Mouse (Mus musculus): Measurements from ENCODE around the gene Trub1. TPM values are rescaled to one million over a fixed set of nuclear protein-coding genes. Genes with fewer than 3 reads are reported as not detected.

Trub1 gene
- polyA plus RNA-seq, 1 experiment: 14.0 TPM

- TF ChIP-seq GATA1 (IDR thresholded peaks at IDR 0.05; ENCODE audit: low read length): no peak
These were observed 22.8 kb upstream of the Trub1 start for GRCm38 (mm10) chr19:57429926-57430325.

GRCm38 (mm10) chr19:57431476-57431875, 21.2 kb upstream of the Trub1 start:
- TF ChIP-seq GATA1 (IDR thresholded peaks at IDR 0.05; ENCODE audit: low read length): no peak

GRCm38 (mm10) chr19:57434024-57434423, 18.7 kb upstream of the Trub1 start:
- no peak for TF ChIP-seq GATA1 (IDR thresholded peaks at IDR 0.05; ENCODE audit: low read length)

GRCm38 (mm10) chr19:57436586-57437021, 16.1 kb upstream of the Trub1 start:
- TF ChIP-seq GATA1 (IDR thresholded peaks at IDR 0.05; ENCODE audit: low read length): no peak

GRCm38 (mm10) chr19:57437042-57437441, 15.7 kb upstream of the Trub1 start:
- TF ChIP-seq GATA1 (IDR thresholded peaks at IDR 0.05; ENCODE audit: low read length): no peak

GRCm38 (mm10) chr19:57439296-57439695, 13.4 kb upstream of the Trub1 start:
- TF ChIP-seq GATA1 (IDR thresholded peaks at IDR 0.05; ENCODE audit: low read length): no peak

- no peak for TF ChIP-seq GATA1 (IDR thresholded peaks at IDR 0.05; ENCODE audit: low read length)
These were observed 11.2 kb upstream of the Trub1 start for GRCm38 (mm10) chr19:57441501-57441900.

GRCm38 (mm10) chr19:57442936-57443657, 9.6 kb upstream of the Trub1 start:
- TF ChIP-seq GATA1 (IDR thresholded peaks at IDR 0.05; ENCODE audit: low read length): no peak

GRCm38 (mm10) chr19:57445049-57445448, 7.7 kb upstream of the Trub1 start:
- TF ChIP-seq GATA1 (IDR thresholded peaks at IDR 0.05; ENCODE audit: low read length): no peak

- no peak for TF ChIP-seq GATA1 (IDR thresholded peaks at IDR 0.05; ENCODE audit: low read length)
These were observed 1.9 kb upstream of the Trub1 start for GRCm38 (mm10) chr19:57450849-57451248.

- no peak for TF ChIP-seq GATA1 (IDR thresholded peaks at IDR 0.05; ENCODE audit: low read length)
These were observed 950 bp upstream of the Trub1 start for GRCm38 (mm10) chr19:57451762-57452161.

GRCm38 (mm10) chr19:57453218-57453600, 497 bp downstream of the Trub1 start:
- TF ChIP-seq GATA1 (IDR thresholded peaks at IDR 0.05; ENCODE audit: low read length): no peak

- TF ChIP-seq GATA1 (IDR thresholded peaks at IDR 0.05; ENCODE audit: low read length): no peak
These were observed 2.7 kb downstream of the Trub1 start for GRCm38 (mm10) chr19:57455286-57455960.

GRCm38 (mm10) chr19:57457075-57457474, 4.4 kb downstream of the Trub1 start:
- no peak for TF ChIP-seq GATA1 (IDR thresholded peaks at IDR 0.05; ENCODE audit: low read length)

GRCm38 (mm10) chr19:57463741-57464140, 11.0 kb downstream of the Trub1 start:
- no peak for TF ChIP-seq GATA1 (IDR thresholded peaks at IDR 0.05; ENCODE audit: low read length)

GRCm38 (mm10) chr19:57465742-57466141, 13.0 kb downstream of the Trub1 start:
- no peak for TF ChIP-seq GATA1 (IDR thresholded peaks at IDR 0.05; ENCODE audit: low read length)

- no peak for TF ChIP-seq GATA1 (IDR thresholded peaks at IDR 0.05; ENCODE audit: low read length)
These were observed 18.3 kb downstream of the Trub1 start for GRCm38 (mm10) chr19:57471033-57471432.
